Mouse (Mus musculus): ENCODE measurements at regions not wholly inside any gene's neighbourhood (a gene's known extent, or its start where the extent isn't known, plus 50 kb on each side); places are given as distances from the start of the nearest gene placed in this dataset.
A peak's percentile ranks its signal among the peaks of the same experiment; 100 is the strongest.

DNA sequence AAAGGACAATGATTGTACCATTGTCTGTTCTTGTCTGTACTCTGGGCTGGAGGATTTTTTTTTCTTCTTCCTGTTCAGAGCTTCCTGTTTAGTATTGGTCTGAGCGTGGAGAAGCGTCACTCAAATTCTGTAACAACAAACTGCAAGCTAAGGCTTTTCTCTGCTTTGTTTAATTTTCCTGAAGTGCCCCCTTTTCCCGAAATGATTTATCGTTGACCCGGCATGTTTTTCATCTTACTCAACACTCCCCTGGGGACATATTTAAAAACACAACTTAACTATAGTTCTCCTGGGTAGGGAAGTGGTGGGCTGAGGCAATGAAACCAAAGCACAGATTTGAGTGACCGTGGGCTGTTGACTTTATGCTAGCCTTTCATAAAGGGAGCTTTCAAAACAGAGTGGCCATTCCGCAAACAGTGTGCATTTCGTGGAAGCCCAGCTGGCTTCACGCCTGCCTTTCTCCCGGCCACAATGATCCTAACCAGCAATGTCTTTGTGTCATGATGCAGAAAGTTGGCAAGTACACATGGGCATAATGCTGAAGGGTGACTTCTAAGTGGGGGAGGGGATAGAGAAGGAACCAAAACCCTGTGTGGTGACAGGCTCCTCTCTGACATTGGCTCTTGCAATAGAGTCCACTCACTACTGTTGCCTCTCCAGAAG is 79.8 kb upstream of the Bmp2k start:
- H3K4me1 ChIP-seq (replicated peaks), result peaks cover 17% of the 10 kb centered on the region
- H3K27ac ChIP-seq, result peak overlapping the region; percentile 53; the same call in 1 of the 2 replicates
- no peak for ATAC-seq (ENCODE audit: insufficient number of reproducible peaks, insufficient read depth, low FRiP score, low TSS enrichment, low read depth)
- H3K27me3 ChIP-seq, result no peaks in the 10 kb centered on the region
- no peak overlapping the region for H3K9ac ChIP-seq (replicated peaks)
- no peaks in the 10 kb centered on the region for H3K36me3 ChIP-seq
- H3K4me2 ChIP-seq, result peak overlapping the region; percentile 0; the same call in 1 of the 2 replicates
- H3K4me3 ChIP-seq (replicated peaks), result no peak overlapping the region
- no peaks in the 10 kb centered on the region for H3K9me3 ChIP-seq
- 52% methylated on average over 10 of the region's 10 CpGs for WGBS

DNA sequence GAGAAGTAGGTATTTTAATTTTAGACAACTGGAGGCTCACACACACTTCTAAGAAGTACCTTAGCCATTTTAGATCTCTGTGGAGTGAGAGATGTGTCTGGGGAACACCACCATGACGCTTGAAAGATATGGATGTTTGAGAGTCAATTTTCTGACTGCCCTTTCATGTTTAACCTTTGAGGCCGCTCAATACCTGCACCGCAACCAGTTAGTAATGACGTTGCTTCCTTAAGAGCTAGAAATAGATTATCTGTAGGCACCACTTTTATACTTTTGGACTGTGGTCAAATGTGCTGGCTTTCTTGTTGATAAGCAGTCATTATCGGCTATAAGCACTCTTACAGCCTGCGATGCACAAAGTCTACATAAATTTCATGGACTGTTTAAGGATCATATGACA is 78.3 kb upstream of the Bmp2k start:
- no peak overlapping the region for H3K9ac ChIP-seq (replicated peaks)
- peaks cover 14% of the 10 kb centered on the region for H3K4me1 ChIP-seq (replicated peaks)
- H3K36me3 ChIP-seq, result no peaks in the 10 kb centered on the region
- H3K27me3 ChIP-seq, result no peaks in the 10 kb centered on the region
- WGBS, result 86% methylated on average over 6 of the region's 6 CpGs
- ATAC-seq (ENCODE audit: insufficient number of reproducible peaks, insufficient read depth, low FRiP score, low TSS enrichment, low read depth), result no peak
- no peaks in the 10 kb centered on the region for H3K9me3 ChIP-seq
- H3K27ac ChIP-seq, result no peak overlapping the region
- no peak overlapping the region for H3K4me3 ChIP-seq (replicated peaks)
- no peak overlapping the region for H3K4me2 ChIP-seq

DNA sequence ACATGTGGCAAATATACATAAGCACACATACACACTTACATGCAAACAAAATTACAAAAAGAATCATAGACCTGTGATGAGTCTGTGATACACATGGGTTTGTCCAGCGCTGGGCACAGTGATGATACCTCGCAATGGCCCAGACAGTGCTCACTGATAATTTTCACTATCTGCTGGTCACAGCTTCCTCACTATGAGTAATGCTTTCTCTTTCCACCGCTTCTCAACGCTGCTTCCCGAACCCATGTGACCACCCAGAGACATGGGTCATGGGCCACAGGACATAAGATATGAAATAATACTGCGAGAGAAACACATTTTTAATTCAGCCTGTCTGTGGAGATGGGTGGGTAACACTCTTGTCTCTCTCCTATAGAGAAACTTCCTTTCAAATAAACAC is 76.5 kb upstream of the Bmp2k start:
- ATAC-seq (ENCODE audit: insufficient number of reproducible peaks, insufficient read depth, low FRiP score, low TSS enrichment, low read depth), result no peak
- no peak overlapping the region for H3K4me3 ChIP-seq (replicated peaks)
- peaks cover 14% of the 10 kb centered on the region for H3K4me1 ChIP-seq (replicated peaks)
- no peaks in the 10 kb centered on the region for H3K36me3 ChIP-seq
- H3K9me3 ChIP-seq, result no peaks in the 10 kb centered on the region
- H3K27me3 ChIP-seq, result no peaks in the 10 kb centered on the region
- no peak overlapping the region for H3K27ac ChIP-seq
- no peak overlapping the region for H3K9ac ChIP-seq (replicated peaks)
- 93% methylated on average over 6 of the region's 6 CpGs for WGBS
- no peak overlapping the region for H3K4me2 ChIP-seq

DNA sequence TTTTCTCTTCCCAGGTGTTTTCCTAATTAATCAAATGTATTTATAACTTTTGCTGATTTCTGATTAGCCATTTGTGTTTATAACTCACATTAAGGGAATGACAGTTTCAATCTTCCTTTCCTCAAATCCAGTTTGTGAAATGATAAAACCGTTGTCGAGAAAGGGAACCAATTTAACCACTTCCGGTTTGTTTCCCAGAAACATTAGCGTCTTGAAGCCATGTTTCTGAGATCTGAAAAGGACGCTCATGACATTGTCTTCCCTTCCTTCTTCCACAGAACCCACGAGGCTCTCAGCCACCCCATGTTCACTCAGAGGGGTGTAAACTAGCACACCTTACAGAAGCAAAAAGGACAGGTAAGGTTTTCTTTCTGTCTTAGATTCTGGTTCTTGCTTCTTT is 76.0 kb upstream of the Bmp2k start:
- WGBS, result 83% methylated on average over 6 of the region's 6 CpGs
- Histone ChIP-seq H3K36me3 (no peaks in the 10 kb centered on the region), H3K4me2 (no peak overlapping the region), H3K9ac (replicated peaks) (no peak overlapping the region), H3K27me3 (no peaks in the 10 kb centered on the region), H3K4me3 (replicated peaks) (no peak overlapping the region), H3K27ac (no peak overlapping the region), H3K9me3 (no peaks in the 10 kb centered on the region), H3K4me1 (replicated peaks) (peaks cover 14% of the 10 kb centered on the region)
- no peak for ATAC-seq (ENCODE audit: insufficient number of reproducible peaks, insufficient read depth, low FRiP score, low TSS enrichment, low read depth)

DNA sequence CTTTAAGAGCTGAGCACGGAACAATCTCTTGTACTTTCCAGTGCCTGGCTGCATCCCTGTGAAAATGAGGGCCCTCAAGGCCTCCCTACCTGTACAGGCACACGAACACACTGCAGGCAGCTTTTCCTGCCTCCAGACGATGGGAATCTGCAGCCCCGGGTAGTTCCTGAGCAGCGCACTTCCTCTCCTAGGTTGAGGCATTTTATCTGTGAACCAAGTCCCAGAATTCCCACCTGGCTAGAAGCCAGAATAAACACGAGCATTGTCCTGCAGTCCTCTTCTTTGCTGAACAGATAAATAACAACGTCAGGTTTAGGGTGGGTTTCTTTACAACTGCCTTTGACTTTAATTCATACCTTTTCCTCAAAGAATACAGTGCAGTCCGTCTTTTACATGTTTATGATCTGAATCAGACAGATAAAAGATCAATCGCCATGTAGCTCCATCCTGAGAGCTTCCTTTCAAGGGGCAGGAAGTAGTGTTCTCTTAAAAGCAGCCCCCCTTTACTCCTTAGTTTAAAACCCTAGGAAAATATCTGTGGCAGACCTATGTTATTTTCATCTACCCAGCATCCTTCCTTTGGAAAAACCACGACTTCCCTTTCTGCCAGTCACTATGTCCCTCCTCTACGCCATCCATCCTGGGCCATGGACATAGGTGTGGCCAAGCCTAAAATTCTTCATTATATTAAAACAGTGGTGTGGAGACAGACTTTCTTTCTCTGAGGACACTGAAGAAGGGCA is 75.3 kb upstream of the Bmp2k start:
- 59% methylated on average over 11 of the region's 11 CpGs for WGBS
- no peak overlapping the region for H3K27ac ChIP-seq
- no peak overlapping the region for H3K9ac ChIP-seq (replicated peaks)
- no peak overlapping the region for H3K4me2 ChIP-seq
- H3K9me3 ChIP-seq, result no peaks in the 10 kb centered on the region
- H3K27me3 ChIP-seq, result no peaks in the 10 kb centered on the region
- H3K4me1 ChIP-seq (replicated peaks), result peaks cover 13% of the 10 kb centered on the region
- no peak overlapping the region for H3K4me3 ChIP-seq (replicated peaks)
- ATAC-seq (ENCODE audit: insufficient number of reproducible peaks, insufficient read depth, low FRiP score, low TSS enrichment, low read depth), result no peak
- no peaks in the 10 kb centered on the region for H3K36me3 ChIP-seq

DNA sequence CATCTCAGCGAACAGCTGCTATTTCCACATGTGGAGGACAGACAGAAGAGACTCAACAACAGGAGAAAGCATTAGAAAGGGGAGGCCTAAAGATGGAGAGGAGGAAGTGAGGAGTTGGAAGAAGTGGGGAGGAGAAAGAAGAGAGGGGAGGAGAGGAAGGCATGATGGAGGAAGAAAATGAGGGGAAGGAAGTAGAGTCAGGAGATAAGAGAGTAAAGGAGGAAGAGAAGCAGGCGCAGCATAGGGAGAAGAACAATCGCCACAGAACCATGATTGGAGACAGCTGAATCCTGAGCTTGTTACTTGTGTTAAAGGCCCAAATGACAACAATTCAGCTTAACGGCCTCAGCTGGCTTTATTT is 74.8 kb upstream of the Bmp2k start:
- H3K27me3 ChIP-seq, result no peaks in the 10 kb centered on the region

DNA sequence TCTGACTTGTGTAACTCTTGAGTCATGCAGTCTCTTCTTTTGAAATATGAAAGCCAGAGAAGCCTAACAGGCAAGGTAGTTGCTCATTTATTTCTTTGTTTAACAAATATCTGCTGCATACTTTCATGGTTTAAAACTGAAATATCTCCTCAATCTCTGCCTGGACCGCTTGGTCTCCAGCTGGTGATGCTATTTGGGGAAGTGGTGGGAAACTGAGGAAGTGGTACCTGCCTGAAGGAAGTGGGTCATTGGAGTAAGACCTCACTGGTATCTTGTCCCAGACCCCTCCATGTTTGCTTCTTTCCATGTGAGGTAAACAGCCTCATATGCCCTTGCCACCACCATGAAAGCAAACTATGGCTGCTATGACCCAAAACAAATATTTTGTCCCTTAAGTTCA is 74.0 kb upstream of the Bmp2k start:
- H3K27ac ChIP-seq, result no peak overlapping the region
- H3K4me1 ChIP-seq (replicated peaks), result 0 out of 2 replicates have a peak, but pooled peaks cover 4% of the 10 kb centered on the region
- H3K36me3 ChIP-seq, result no peaks in the 10 kb centered on the region
- no peak overlapping the region for H3K9ac ChIP-seq (replicated peaks)
- 89% methylated on average over 1 of the region's 1 CpGs for WGBS
- H3K4me3 ChIP-seq (replicated peaks), result no peak overlapping the region
- no peak for ATAC-seq (ENCODE audit: insufficient number of reproducible peaks, insufficient read depth, low FRiP score, low TSS enrichment, low read depth)
- no peaks in the 10 kb centered on the region for H3K9me3 ChIP-seq
- no peak overlapping the region for H3K4me2 ChIP-seq
- no peaks in the 10 kb centered on the region for H3K27me3 ChIP-seq

More for the DNA sequence above, 74.8 kb upstream of the Bmp2k start:
- H3K9me3 ChIP-seq, result no peaks in the 10 kb centered on the region
- no peak overlapping the region for H3K4me2 ChIP-seq
- H3K9ac ChIP-seq (replicated peaks), result no peak overlapping the region
- H3K4me3 ChIP-seq (replicated peaks), result no peak overlapping the region
- 84% methylated on average over 4 of the region's 4 CpGs for WGBS
- peaks cover 7% of the 10 kb centered on the region for H3K4me1 ChIP-seq (replicated peaks)
- 0 out of 2 replicates have a peak overlapping the region, but pooled peaks have one; percentile 12 for H3K27ac ChIP-seq
- H3K36me3 ChIP-seq, result no peaks in the 10 kb centered on the region
- no peak for ATAC-seq (ENCODE audit: insufficient number of reproducible peaks, insufficient read depth, low FRiP score, low TSS enrichment, low read depth)

DNA sequence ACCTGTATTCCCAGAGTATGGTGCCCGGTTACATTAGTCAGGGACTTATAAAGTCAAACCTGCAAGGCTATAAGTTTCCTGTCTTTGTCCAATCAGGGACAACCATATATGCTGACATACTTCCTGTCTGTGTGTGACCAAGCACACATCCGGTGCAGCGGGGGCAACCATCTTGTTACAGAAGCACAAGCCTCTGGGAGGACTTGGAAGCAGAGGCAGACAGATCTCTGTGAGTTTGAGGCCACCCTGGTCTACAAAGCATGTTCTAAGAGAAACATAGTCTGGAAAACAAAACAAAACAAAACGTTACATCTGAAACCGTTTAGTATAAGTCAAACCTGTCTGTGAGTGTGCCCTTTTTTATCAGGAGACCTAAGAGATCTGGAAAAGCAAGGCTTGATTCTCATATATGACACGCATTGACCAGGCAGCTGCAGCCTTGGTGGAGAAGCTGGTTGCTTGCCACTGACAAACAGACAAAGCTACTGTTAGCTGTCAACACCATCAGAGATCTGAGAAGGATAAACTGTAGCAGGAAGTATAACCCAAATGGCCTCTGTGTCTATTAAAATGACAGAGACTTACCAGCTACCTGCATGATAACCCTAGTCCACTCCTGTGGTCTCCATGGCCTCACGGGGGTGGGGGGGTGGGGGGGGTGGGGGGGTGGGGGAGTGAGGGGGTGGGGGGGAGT is 72.6 kb upstream of the Bmp2k start:
- ATAC-seq (ENCODE audit: insufficient number of reproducible peaks, insufficient read depth, low FRiP score, low TSS enrichment, low read depth), result no peak
- no peak overlapping the region for H3K27ac ChIP-seq
- no peaks in the 10 kb centered on the region for H3K36me3 ChIP-seq
- 0 out of 2 replicates have a peak, but pooled peaks cover 4% of the 10 kb centered on the region for H3K4me1 ChIP-seq (replicated peaks)
- H3K4me3 ChIP-seq (replicated peaks), result no peak overlapping the region
- no peak overlapping the region for H3K4me2 ChIP-seq
- WGBS, result 88% methylated on average over 7 of the region's 7 CpGs
- no peaks in the 10 kb centered on the region for H3K27me3 ChIP-seq
- no peak overlapping the region for H3K9ac ChIP-seq (replicated peaks)
- no peaks in the 10 kb centered on the region for H3K9me3 ChIP-seq

DNA sequence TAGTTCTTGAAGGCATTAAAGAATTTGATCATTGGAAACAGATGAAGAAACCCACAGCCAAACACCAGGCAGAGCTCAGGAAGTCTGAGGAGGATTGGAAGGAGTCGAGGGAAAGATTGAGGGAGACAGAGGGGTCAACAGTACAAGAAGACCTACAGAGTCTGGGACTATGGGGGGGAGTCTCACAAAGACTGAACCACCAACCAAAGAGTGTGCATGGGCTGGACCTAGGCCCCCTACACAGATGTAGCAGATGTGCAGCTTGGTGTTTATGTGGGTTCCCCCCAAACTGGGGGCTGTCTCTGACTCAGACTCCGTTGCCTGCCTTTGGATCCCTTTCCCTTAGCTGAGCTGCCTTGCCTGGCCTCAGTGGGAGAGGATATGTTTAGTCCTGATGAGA is 71.5 kb upstream of the Bmp2k start:
- Histone ChIP-seq H3K4me2 (no peak overlapping the region), H3K4me3 (replicated peaks) (no peak overlapping the region), H3K36me3 (no peaks in the 10 kb centered on the region), H3K9ac (replicated peaks) (no peak overlapping the region), H3K27ac (no peak overlapping the region), H3K27me3 (no peaks in the 10 kb centered on the region), H3K9me3 (no peaks in the 10 kb centered on the region), H3K4me1 (replicated peaks) (0 out of 2 replicates have a peak, but pooled peaks cover 4% of the 10 kb centered on the region)
- ATAC-seq (ENCODE audit: insufficient number of reproducible peaks, insufficient read depth, low FRiP score, low TSS enrichment, low read depth), result no peak
- 39% methylated on average over 2 of the region's 2 CpGs for WGBS

DNA sequence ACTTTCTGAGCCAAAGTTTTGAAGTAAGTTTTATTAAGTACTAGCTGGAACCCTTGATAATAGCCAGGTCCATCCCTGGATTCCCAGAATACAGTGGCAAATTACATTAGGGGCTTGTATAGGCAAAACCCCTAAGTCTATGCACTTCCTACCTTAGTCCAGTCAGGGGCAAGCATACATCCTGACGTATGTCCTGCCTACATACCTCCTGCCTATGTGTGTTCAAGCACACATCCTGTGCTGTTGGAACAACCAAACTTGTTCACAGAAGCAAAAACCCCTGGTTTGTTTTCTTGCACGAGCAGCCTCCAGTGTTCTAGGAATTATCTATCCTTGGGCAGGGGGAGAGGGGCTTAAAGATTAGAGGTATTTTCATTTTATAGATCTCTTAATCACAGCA is 66.4 kb upstream of the Bmp2k start:
- no peaks in the 10 kb centered on the region for H3K9me3 ChIP-seq
- no peaks in the 10 kb centered on the region for H3K36me3 ChIP-seq
- 65% methylated on average over 2 of the region's 2 CpGs for WGBS
- H3K4me1 ChIP-seq (replicated peaks), result no peaks in the 10 kb centered on the region
- no peaks in the 10 kb centered on the region for H3K27me3 ChIP-seq
- ATAC-seq (ENCODE audit: insufficient number of reproducible peaks, insufficient read depth, low FRiP score, low TSS enrichment, low read depth), result no peak
- H3K27ac ChIP-seq, result no peak overlapping the region
- no peak overlapping the region for H3K9ac ChIP-seq (replicated peaks)
- no peak overlapping the region for H3K4me2 ChIP-seq
- H3K4me3 ChIP-seq (replicated peaks), result no peak overlapping the region

DNA sequence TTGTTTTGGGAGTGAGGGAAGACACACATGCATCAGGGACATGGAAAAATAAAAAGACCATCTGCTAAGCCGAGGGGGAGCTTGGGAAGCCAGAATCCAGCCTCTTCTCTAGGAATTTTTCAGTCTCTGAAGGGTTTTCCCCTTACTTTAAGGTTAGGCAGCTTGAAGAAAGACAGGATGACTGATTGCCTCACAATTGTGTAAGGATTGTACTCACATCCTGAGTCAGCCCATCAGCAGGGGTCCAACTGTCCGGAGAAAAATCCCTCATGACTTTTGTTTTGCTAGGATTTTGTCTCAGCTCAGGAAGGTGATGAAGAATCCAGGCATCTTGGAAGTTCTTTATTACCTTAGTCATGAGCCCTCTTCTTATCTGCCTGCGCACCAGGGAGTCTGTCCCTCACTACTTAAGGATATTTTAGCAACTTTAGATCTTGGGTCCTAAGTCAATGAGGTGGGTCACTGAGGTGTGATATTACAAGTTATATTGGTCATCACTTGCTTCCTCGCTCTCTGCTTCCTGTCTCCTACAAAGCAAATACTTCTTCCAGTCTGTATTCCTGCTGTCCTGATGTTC is 65.8 kb upstream of the Bmp2k start:
- Histone ChIP-seq H3K9me3 (no peaks in the 10 kb centered on the region), H3K4me2 (no peak overlapping the region), H3K27me3 (no peaks in the 10 kb centered on the region), H3K4me3 (replicated peaks) (no peak overlapping the region), H3K4me1 (replicated peaks) (no peaks in the 10 kb centered on the region), H3K27ac (no peak overlapping the region), H3K9ac (replicated peaks) (no peak overlapping the region), H3K36me3 (no peaks in the 10 kb centered on the region)
- 65% methylated on average over 4 of the region's 4 CpGs for WGBS
- ATAC-seq (ENCODE audit: insufficient number of reproducible peaks, insufficient read depth, low FRiP score, low TSS enrichment, low read depth), result no peak
